Mouse (Mus musculus): ENCODE measurements around the gene Ssbp3. TPM values are rescaled to one million over a fixed set of nuclear protein-coding genes. Genes with fewer than 3 reads are reported as not detected.

Gene Ssbp3
- polyA plus RNA-seq, 1 experiment from 2014 or later = 138 TPM

- no peak overlapping the region for H3K4me2 ChIP-seq (ENCODE audit: low read depth, low read length)
- WGBS = 88% methylated on average over 3 of the region's 3 CpGs
- peaks cover 4% of the 10 kb centered on the region for H3K4me1 ChIP-seq (ENCODE audit: control insufficient read depth, insufficient read depth, low read length)
- no peak for ATAC-seq (replicated peaks; ENCODE audit: insufficient number of reproducible peaks, low FRiP score, low TSS enrichment, low read depth)
- H3K36me3 ChIP-seq (replicated peaks; ENCODE audit: control insufficient read depth, insufficient read depth, low read depth, low read length) = no peaks in the 10 kb centered on the region
- no peak for DNase-seq (ENCODE audit: low spot score)
- no peak overlapping the region for H3K27ac ChIP-seq (replicated peaks; ENCODE audit: low read depth, low read length)
- no peak overlapping the region for H3K4me3 ChIP-seq (ENCODE audit: low read depth, low read length)
- no peaks in the 10 kb centered on the region for H3K27me3 ChIP-seq (ENCODE audit: control insufficient read depth, insufficient read depth, low read length)
- H3K9ac ChIP-seq (replicated peaks; ENCODE audit: low read length) = no peak overlapping the region
- H3K9me3 ChIP-seq (replicated peaks; ENCODE audit: control insufficient read depth, low read length) = no peaks in the 10 kb centered on the region
These were observed 171.7 kb downstream of the Ssbp3 start for GRCm38 (mm10) chr4:107082185-107082584.

GRCm38 (mm10) chr4:107083126-107083525, 172.6 kb downstream of the Ssbp3 start:
- H3K4me3 ChIP-seq (ENCODE audit: low read depth, low read length) = no peak overlapping the region
- ATAC-seq (replicated peaks; ENCODE audit: insufficient number of reproducible peaks, low FRiP score, low TSS enrichment, low read depth) (no peak), DNase-seq (ENCODE audit: low spot score) (no peak)
- no peak overlapping the region for H3K4me2 ChIP-seq (ENCODE audit: low read depth, low read length)
- 90% methylated on average over 4 of the region's 4 CpGs for WGBS
- no peaks in the 10 kb centered on the region for H3K27me3 ChIP-seq (ENCODE audit: control insufficient read depth, insufficient read depth, low read length)
- no peaks in the 10 kb centered on the region for H3K36me3 ChIP-seq (replicated peaks; ENCODE audit: control insufficient read depth, insufficient read depth, low read depth, low read length)
- H3K9me3 ChIP-seq (replicated peaks; ENCODE audit: control insufficient read depth, low read length) = no peaks in the 10 kb centered on the region
- no peak overlapping the region for H3K27ac ChIP-seq (replicated peaks; ENCODE audit: low read depth, low read length)
- peaks cover 4% of the 10 kb centered on the region for H3K4me1 ChIP-seq (ENCODE audit: control insufficient read depth, insufficient read depth, low read length)
- H3K9ac ChIP-seq (replicated peaks; ENCODE audit: low read length) = no peak overlapping the region

GRCm38 (mm10) chr4:107084343-107084742, 173.8 kb downstream of the Ssbp3 start:
- Histone ChIP-seq H3K9me3 (replicated peaks; ENCODE audit: control insufficient read depth, low read length) (no peaks in the 10 kb centered on the region), H3K27me3 (ENCODE audit: control insufficient read depth, insufficient read depth, low read length) (no peaks in the 10 kb centered on the region), H3K4me1 (ENCODE audit: control insufficient read depth, insufficient read depth, low read length) (peaks cover 4% of the 10 kb centered on the region), H3K4me2 (ENCODE audit: low read depth, low read length) (no peak overlapping the region), H3K9ac (replicated peaks; ENCODE audit: low read length) (peak overlapping the region; percentile 15; the same call in 1 of the 2 replicates), H3K4me3 (ENCODE audit: low read depth, low read length) (no peak overlapping the region), H3K27ac (replicated peaks; ENCODE audit: low read depth, low read length) (no peak overlapping the region), H3K36me3 (replicated peaks; ENCODE audit: control insufficient read depth, insufficient read depth, low read depth, low read length) (no peaks in the 10 kb centered on the region)
- ATAC-seq (replicated peaks; ENCODE audit: insufficient number of reproducible peaks, low FRiP score, low TSS enrichment, low read depth) (peak; percentile 15; the same call in 1 of the 2 replicates), DNase-seq (ENCODE audit: low spot score) (no peak)
- WGBS = 33% methylated on average over 1 of the region's 1 CpGs

GRCm38 (mm10) chr4:107084858-107085257, 174.4 kb downstream of the Ssbp3 start:
- peak; percentile 80 for ATAC-seq (replicated peaks; ENCODE audit: insufficient number of reproducible peaks, low FRiP score, low TSS enrichment, low read depth)
- 11% methylated on average over 6 of the region's 6 CpGs for WGBS

GRCm38 (mm10) chr4:107091696-107092095, 181.2 kb downstream of the Ssbp3 start:
- DNase-seq (ENCODE audit: low spot score) = no peak
- H3K4me1 ChIP-seq (ENCODE audit: control insufficient read depth, insufficient read depth, low read length) = no peaks in the 10 kb centered on the region

More at GRCm38 (mm10) chr4:107084858-107085257, 174.4 kb downstream of the Ssbp3 start:
- Histone ChIP-seq H3K4me2 (ENCODE audit: low read depth, low read length) (no peak overlapping the region), H3K9ac (replicated peaks; ENCODE audit: low read length) (peak overlapping the region; percentile 15; the same call in 1 of the 2 replicates), H3K27me3 (ENCODE audit: control insufficient read depth, insufficient read depth, low read length) (no peaks in the 10 kb centered on the region), H3K4me3 (ENCODE audit: low read depth, low read length) (no peak overlapping the region), H3K9me3 (replicated peaks; ENCODE audit: control insufficient read depth, low read length) (no peaks in the 10 kb centered on the region), H3K27ac (replicated peaks; ENCODE audit: low read depth, low read length) (no peak overlapping the region), H3K36me3 (replicated peaks; ENCODE audit: control insufficient read depth, insufficient read depth, low read depth, low read length) (no peaks in the 10 kb centered on the region), H3K4me1 (ENCODE audit: control insufficient read depth, insufficient read depth, low read length) (peaks cover 4% of the 10 kb centered on the region)
- DNase-seq (ENCODE audit: low spot score) = peak; percentile 64

GRCm38 (mm10) chr4:107094484-107095187, 184.1 kb downstream of the Ssbp3 start:
- Histone ChIP-seq H3K4me3 (ENCODE audit: low read depth, low read length) (no peak overlapping the region), H3K27me3 (ENCODE audit: control insufficient read depth, insufficient read depth, low read length) (no peaks in the 10 kb centered on the region), H3K27ac (replicated peaks; ENCODE audit: low read depth, low read length) (no peak overlapping the region), H3K4me2 (ENCODE audit: low read depth, low read length) (no peak overlapping the region), H3K4me1 (ENCODE audit: control insufficient read depth, insufficient read depth, low read length) (no peaks in the 10 kb centered on the region; the same call in 1 of the 2 replicates), H3K9ac (replicated peaks; ENCODE audit: low read length) (no peak overlapping the region), H3K9me3 (replicated peaks; ENCODE audit: control insufficient read depth, low read length) (no peaks in the 10 kb centered on the region), H3K36me3 (replicated peaks; ENCODE audit: control insufficient read depth, insufficient read depth, low read depth, low read length) (no peaks in the 10 kb centered on the region)
- 53% methylated on average over 16 of the region's 16 CpGs for WGBS
- ATAC-seq (replicated peaks; ENCODE audit: insufficient number of reproducible peaks, low FRiP score, low TSS enrichment, low read depth) = no peak
- DNase-seq (ENCODE audit: low spot score) = peak; percentile 79

More at GRCm38 (mm10) chr4:107091696-107092095, 181.2 kb downstream of the Ssbp3 start:
- Histone ChIP-seq H3K4me2 (ENCODE audit: low read depth, low read length) (no peak overlapping the region), H3K27me3 (ENCODE audit: control insufficient read depth, insufficient read depth, low read length) (no peaks in the 10 kb centered on the region), H3K4me3 (ENCODE audit: low read depth, low read length) (no peak overlapping the region), H3K9me3 (replicated peaks; ENCODE audit: control insufficient read depth, low read length) (no peaks in the 10 kb centered on the region), H3K9ac (replicated peaks; ENCODE audit: low read length) (no peak overlapping the region), H3K36me3 (replicated peaks; ENCODE audit: control insufficient read depth, insufficient read depth, low read depth, low read length) (no peaks in the 10 kb centered on the region), H3K27ac (replicated peaks; ENCODE audit: low read depth, low read length) (no peak overlapping the region)
- WGBS = 82% methylated on average over 14 of the region's 14 CpGs
- ATAC-seq (replicated peaks; ENCODE audit: insufficient number of reproducible peaks, low FRiP score, low TSS enrichment, low read depth) = no peak

- no peak overlapping the region for H3K4me2 ChIP-seq (ENCODE audit: low read depth, low read length)
- no peaks in the 10 kb centered on the region; the same call in 1 of the 2 replicates for H3K4me1 ChIP-seq (ENCODE audit: control insufficient read depth, insufficient read depth, low read length)
- H3K9me3 ChIP-seq (replicated peaks; ENCODE audit: control insufficient read depth, low read length) = no peaks in the 10 kb centered on the region
- no peaks in the 10 kb centered on the region for H3K27me3 ChIP-seq (ENCODE audit: control insufficient read depth, insufficient read depth, low read length)
- H3K4me3 ChIP-seq (ENCODE audit: low read depth, low read length) = no peak overlapping the region
- WGBS = 33% methylated on average over 6 of the region's 6 CpGs
- H3K27ac ChIP-seq (replicated peaks; ENCODE audit: low read depth, low read length) = no peak overlapping the region
- no peak for ATAC-seq (replicated peaks; ENCODE audit: insufficient number of reproducible peaks, low FRiP score, low TSS enrichment, low read depth)
- H3K9ac ChIP-seq (replicated peaks; ENCODE audit: low read length) = no peak overlapping the region
- H3K36me3 ChIP-seq (replicated peaks; ENCODE audit: control insufficient read depth, insufficient read depth, low read depth, low read length) = no peaks in the 10 kb centered on the region
- DNase-seq (ENCODE audit: low spot score) = no peak
These were observed 185.5 kb downstream of the Ssbp3 start for GRCm38 (mm10) chr4:107096043-107096442.

- ATAC-seq (replicated peaks; ENCODE audit: insufficient number of reproducible peaks, low FRiP score, low TSS enrichment, low read depth) = no peak
- Histone ChIP-seq H3K27ac (replicated peaks; ENCODE audit: low read depth, low read length) (0 out of 2 replicates have a peak within 1 kb of the TSS, but pooled peaks have one; percentile 32), H3K9me3 (replicated peaks; ENCODE audit: control insufficient read depth, low read length) (no peaks in the 10 kb centered on the region), H3K4me2 (ENCODE audit: low read depth, low read length) (no peak within 1 kb of the TSS), H3K4me1 (ENCODE audit: control insufficient read depth, insufficient read depth, low read length) (no peaks in the 10 kb centered on the region; the same call in 1 of the 2 replicates), H3K4me3 (ENCODE audit: low read depth, low read length) (no peak within 1 kb of the TSS), H3K27me3 (ENCODE audit: control insufficient read depth, insufficient read depth, low read length) (no peaks in the 10 kb centered on the region), H3K36me3 (replicated peaks; ENCODE audit: control insufficient read depth, insufficient read depth, low read depth, low read length) (no peaks in the 10 kb centered on the region), H3K9ac (replicated peaks; ENCODE audit: low read length) (peak within 1 kb of the TSS; percentile 27; the same call in 1 of the 2 replicates)
- 52% methylated on average over 16 of the region's 16 CpGs for WGBS
- DNase-seq (ENCODE audit: low spot score) = no peak
These were observed 186.4 kb downstream of the Ssbp3 start, which contains the start of gene Cdcp2 for GRCm38 (mm10) chr4:107096841-107097373. Gene Cdcp2, plus strand, starts transcription at chr4:107096891.

All from embryonic facial prominence, embryonic 11.5 days (tissue).